Mouse (Mus musculus) neural tube, embryonic 15.5 days (tissue): Measurements from ENCODE around the gene Actbl2. TPM values are rescaled to one million over a fixed set of nuclear protein-coding genes. Genes with fewer than 3 reads are reported as not detected.

Experiments used
- ATAC-seq: fragments of 200-750 bp; cut with Nextera tagmentation; 2 replicates; pipeline ENCODE4 v1.8.0; 2017; ENCODE audit warnings: mild to moderate bottlenecking, moderate TSS enrichment, moderate library complexity; ENCODE audit not compliant: low FRiP score
- H3K27ac ChIP-seq: fragments of 300-500 bp; sonication (generic); replicated peaks from 2 replicates; pipeline ENCODE4 v1.5.1; 2015; ENCODE audit warnings: mild to moderate bottlenecking, inconsistent platforms
- H3K27me3 ChIP-seq: fragments of 300-500 bp; sonication (generic); replicated peaks from 2 replicates; pipeline ENCODE4 v1.6.1; 2015; ENCODE audit warnings: inconsistent platforms
- H3K36me3 ChIP-seq: fragments of 300-500 bp; sonication (generic); 2 replicates; pipeline ENCODE4 v1.6.1; 2015; ENCODE audit warnings: inconsistent platforms
- H3K4me1 ChIP-seq: fragments of 300-500 bp; sonication (generic); 2 replicates; pipeline ENCODE4 v1.6.1; 2015; ENCODE audit warnings: inconsistent platforms
- H3K4me2 ChIP-seq: fragments of 300-500 bp; sonication (generic); 2 replicates; pipeline ENCODE4 v1.6.1; 2015; ENCODE audit warnings: inconsistent platforms, mild to moderate bottlenecking, moderate library complexity
- H3K4me3 ChIP-seq: fragments of 300-500 bp; sonication (generic); replicated peaks from 2 replicates; pipeline ENCODE4 v1.5.1; 2015; ENCODE audit warnings: mild to moderate bottlenecking, inconsistent platforms
- H3K9ac ChIP-seq: fragments of 300-500 bp; sonication (generic); replicated peaks from 2 replicates; pipeline ENCODE4 v1.6.1; 2015; ENCODE audit warnings: mild to moderate bottlenecking, inconsistent platforms
- H3K9me3 ChIP-seq: fragments of 300-500 bp; sonication (generic); replicated peaks from 2 replicates; pipeline ENCODE4 v1.6.1; 2016; ENCODE audit warnings: inconsistent platforms
- WGBS: fragments of 180-500 bp; shearing (Covaris S2); methylation state at CpG from one replicate; pipeline ENCODE4 v1.1.7; 2015; ENCODE audit warnings: mixed read lengths; 5-methylcytosine and 5-hydroxymethylcytosine counted together
- polyA plus RNA-seq: library from polyadenylated mRNA; unstranded; fragments of >200 nt; fragmentation: Nextera tagmentation; extraction: Ambion mirVana; gene quantifications from 2 replicates; pipeline ENCODE4 v1.2.1, GENCODE M21; 2015

The Actbl2 gene
- polyA plus RNA-seq, 1 experiment from 2014 or later, result not detected

DNA sequence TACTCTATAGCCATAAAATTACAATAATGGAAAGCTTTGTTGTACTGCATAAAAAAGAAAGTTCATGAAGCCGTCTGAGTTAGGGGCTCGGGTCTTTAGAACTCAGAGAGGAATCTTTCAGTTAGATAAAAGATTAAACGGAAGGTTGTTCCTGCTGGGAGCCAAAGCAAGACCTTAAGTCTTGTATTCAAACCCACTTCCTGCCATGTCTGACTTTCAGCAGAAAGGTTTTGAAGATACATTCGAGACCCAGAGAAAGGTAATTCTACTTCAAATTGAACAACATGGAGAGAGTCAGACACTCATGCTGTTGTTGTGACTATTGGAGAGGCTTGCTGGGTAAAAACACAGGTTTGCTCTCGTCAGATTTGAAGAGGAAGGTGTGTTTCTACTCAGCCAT is 3.0 kb upstream of the Actbl2 start:
- Histone ChIP-seq H3K27me3 (no peaks in the 10 kb centered on the region), H3K4me2 (no peak overlapping the region), H3K4me3 (no peak overlapping the region), H3K36me3 (no peaks in the 10 kb centered on the region), H3K9ac (no peak overlapping the region), H3K4me1 (no peaks in the 10 kb centered on the region), H3K27ac (no peak overlapping the region), H3K9me3 (no peaks in the 10 kb centered on the region)
- 55% methylated on average over 5 of the region's 5 CpGs for WGBS
- ATAC-seq, result no peak

DNA sequence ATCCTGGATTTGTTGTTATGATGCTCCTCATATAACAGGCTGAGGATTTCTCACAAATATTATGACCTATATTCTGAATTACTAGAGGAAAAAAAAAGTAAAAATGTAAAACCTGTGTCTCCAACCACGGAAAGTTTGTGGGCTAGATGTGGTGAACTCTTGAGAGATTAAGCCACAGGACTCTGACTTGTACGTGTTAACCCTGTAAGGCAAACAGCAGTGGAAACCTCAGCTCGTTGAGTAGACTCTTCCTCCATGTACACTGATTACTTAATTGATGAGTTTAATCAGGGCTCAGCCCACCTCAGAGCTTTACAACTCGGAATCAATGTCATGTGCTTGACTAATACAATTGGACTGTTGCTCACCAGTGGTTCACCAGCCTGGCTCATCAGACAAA is 3.2 kb downstream of the Actbl2 start:
- no peak for ATAC-seq
- no peaks in the 10 kb centered on the region for H3K9me3 ChIP-seq
- H3K36me3 ChIP-seq, result no peaks in the 10 kb centered on the region
- H3K4me3 ChIP-seq, result no peak overlapping the region
- H3K4me2 ChIP-seq, result no peak overlapping the region
- H3K27me3 ChIP-seq, result no peaks in the 10 kb centered on the region
- H3K4me1 ChIP-seq, result no peaks in the 10 kb centered on the region
- no peak overlapping the region for H3K27ac ChIP-seq
- 76% methylated on average over 4 of the region's 4 CpGs for WGBS
- no peak overlapping the region for H3K9ac ChIP-seq

DNA sequence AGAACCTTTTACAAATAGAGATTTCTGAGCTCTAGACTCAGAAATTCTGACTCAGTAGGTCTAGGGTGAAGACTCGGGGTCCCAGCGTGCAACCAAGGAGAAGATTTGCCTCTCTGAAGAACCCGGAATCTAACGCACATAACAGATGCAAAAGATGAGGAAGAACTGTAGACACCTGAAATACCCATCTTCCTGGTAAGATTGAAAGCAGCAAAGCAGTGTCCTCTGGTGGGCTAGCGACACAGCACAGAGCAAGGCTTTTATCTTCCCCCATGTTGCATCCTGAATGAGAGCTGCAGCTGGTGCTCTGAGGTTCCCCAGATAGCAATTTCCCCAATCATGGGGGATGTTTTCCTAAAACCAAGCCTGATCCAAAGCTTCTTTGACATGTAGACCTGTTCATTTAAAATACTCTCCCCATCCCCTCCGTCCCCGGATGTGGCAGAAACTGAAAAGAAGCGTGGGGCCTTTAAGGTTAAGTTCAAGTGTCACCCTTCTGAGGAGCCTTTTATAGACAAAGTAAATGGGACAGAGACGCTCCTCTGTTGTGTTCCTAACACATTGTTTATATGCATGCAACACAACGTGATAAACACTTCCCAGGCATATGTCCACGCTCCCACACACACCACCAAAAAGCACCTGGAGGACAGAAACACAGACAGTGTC is 3.7 kb downstream of the Actbl2 start:
- WGBS, result 80% methylated on average over 11 of the region's 11 CpGs
- Histone ChIP-seq H3K9me3 (no peaks in the 10 kb centered on the region), H3K9ac (no peak overlapping the region), H3K27me3 (no peaks in the 10 kb centered on the region), H3K27ac (no peak overlapping the region), H3K36me3 (no peaks in the 10 kb centered on the region), H3K4me3 (no peak overlapping the region), H3K4me1 (no peaks in the 10 kb centered on the region), H3K4me2 (no peak overlapping the region)
- no peak for ATAC-seq

DNA sequence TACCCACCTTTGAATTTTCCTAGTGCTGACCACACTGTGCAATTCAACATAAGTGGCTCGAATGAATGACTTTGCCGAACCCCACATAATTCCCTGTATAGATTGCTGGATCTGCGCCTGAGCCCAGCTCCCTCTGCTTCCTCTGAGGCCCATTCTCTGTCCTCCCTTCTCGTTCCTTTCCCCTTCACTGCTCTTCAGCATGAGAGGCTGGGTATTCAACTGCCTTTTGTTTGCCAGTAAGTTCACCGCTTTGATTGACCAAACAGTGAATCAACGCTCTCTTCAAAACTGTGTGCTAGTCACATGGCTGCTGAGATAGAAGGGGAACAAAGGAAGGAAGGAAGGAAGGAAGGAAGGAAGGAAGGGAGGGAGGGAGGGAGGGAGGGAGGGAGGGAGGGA is 4.3 kb downstream of the Actbl2 start:
- Histone ChIP-seq H3K27ac (no peak overlapping the region), H3K27me3 (no peaks in the 10 kb centered on the region), H3K4me3 (no peak overlapping the region), H3K4me2 (no peak overlapping the region), H3K36me3 (no peaks in the 10 kb centered on the region), H3K9ac (no peak overlapping the region), H3K4me1 (no peaks in the 10 kb centered on the region), H3K9me3 (no peaks in the 10 kb centered on the region)
- ATAC-seq, result no peak
- 40% methylated on average over 6 of the region's 6 CpGs for WGBS

DNA sequence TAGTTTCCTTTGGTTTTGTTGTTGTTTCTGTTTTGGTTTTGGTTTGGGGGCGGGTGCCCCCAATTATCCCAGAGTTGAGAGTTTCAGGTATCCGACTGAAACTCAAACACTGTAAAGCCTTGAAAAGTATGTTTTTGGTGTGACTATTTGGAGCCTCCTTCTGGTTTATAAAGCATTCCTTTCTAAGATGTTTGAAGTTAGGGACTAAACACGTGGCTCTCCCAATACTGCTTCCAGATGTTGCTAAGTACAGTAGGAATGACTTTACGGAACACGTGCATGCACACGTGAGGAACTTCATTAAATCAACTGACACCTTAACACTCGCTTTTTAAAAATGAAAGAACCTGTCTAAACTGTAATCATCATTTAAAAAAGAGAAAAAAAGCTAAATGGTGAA is 4.9 kb downstream of the Actbl2 start:
- Histone ChIP-seq H3K27me3 (no peaks in the 10 kb centered on the region), H3K4me3 (no peak overlapping the region)
- ATAC-seq, result no peak

DNA sequence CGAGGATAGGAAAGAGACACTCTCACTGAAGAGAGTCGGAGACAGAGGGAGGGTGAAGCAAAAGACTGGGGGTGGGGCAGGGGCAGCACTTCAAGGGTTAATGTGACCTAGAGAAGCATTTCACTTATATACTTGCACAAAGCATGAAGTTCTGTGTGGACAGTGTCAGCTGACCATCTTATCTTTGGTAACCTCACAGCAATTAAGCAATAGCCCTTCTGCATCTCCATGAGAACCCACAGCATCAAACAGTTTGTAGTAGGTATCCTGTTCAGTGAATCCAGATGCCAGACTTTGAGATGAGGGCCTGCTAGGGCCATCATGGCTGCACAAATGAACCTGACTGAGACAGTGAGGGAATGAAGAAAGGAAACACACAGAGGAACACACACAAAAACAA is 8.4 kb downstream of the Actbl2 start:
- Histone ChIP-seq H3K27me3 (no peaks in the 10 kb centered on the region), H3K9ac (no peak overlapping the region), H3K4me2 (no peak overlapping the region), H3K9me3 (no peaks in the 10 kb centered on the region), H3K27ac (no peak overlapping the region), H3K4me1 (no peaks in the 10 kb centered on the region), H3K36me3 (no peaks in the 10 kb centered on the region), H3K4me3 (no peak overlapping the region)
- WGBS, result 84% methylated on average over 2 of the region's 2 CpGs
- no peak for ATAC-seq

More for the DNA sequence above, 4.9 kb downstream of the Actbl2 start:
- H3K9ac ChIP-seq, result no peak overlapping the region
- H3K4me1 ChIP-seq, result no peaks in the 10 kb centered on the region
- H3K4me2 ChIP-seq, result no peak overlapping the region
- WGBS, result 78% methylated on average over 7 of the region's 7 CpGs
- H3K27ac ChIP-seq, result no peak overlapping the region
- H3K36me3 ChIP-seq, result no peaks in the 10 kb centered on the region
- H3K9me3 ChIP-seq, result no peaks in the 10 kb centered on the region

DNA sequence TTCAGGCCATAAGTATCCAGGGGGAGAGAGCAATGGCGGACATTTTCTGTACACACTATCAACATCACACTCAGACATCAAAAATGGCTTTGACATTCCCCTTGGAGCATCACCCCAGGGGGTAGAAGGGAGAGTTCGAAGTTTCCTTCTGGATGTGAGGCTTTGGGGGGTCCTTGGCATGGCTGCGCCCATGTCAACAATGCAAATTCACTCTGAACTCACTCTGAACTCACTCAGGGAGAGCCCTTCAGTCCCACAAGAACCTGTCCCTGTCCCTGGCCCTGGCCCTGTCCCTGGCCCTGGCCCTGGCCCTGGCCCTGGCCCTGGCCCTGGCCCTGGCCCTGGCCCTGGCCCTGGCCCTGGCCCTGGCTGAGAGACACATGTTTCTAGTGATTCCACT is 8.9 kb downstream of the Actbl2 start:
- ATAC-seq, result no peak
- WGBS, result 75% methylated on average over 3 of the region's 3 CpGs
- no peak overlapping the region for H3K27ac ChIP-seq

DNA sequence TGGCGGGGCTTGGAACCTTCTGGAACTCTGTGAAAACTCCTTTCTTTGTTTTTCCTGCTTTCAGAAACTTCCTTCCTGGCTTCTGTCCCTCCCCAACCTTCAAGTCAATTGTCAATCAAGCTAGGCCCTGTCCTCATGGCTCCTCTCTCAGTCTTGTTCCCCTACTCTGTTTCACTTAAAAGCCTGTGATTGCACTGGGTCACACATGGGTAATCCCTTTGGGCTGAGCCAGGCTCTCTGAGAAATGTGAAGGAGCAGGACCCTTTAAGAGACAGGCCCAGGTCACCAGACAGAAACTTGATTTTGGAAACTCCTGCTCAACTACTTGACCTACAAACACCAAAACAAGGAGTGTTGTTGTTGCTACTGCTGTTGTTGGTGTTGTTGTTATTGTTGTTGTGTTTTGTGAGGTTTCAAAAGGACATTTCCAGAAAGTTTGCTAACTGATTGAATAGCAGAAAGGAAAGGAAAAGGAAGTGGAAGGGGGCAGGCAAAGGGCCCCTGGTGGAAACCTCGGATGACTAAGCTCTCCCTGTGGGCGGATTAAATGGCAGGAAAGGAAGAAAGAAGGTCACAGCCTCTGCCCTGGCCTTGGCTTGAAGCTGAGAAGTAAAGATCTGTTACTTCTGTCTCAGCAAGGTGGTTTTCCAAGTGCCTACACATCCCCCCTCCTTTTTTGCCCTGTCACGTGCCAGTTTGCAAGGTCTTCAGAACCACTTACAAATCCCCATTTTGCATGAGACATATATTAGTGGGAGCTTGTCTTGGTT is 10.6 kb downstream of the Actbl2 start:
- H3K9ac ChIP-seq, result no peak overlapping the region
- H3K27ac ChIP-seq, result no peak overlapping the region
- H3K4me2 ChIP-seq, result no peak overlapping the region
- no peak overlapping the region for H3K4me3 ChIP-seq
- H3K4me1 ChIP-seq, result no peaks in the 10 kb centered on the region
- H3K27me3 ChIP-seq, result no peaks in the 10 kb centered on the region
- 78% methylated on average over 4 of the region's 4 CpGs for WGBS
- no peaks in the 10 kb centered on the region for H3K9me3 ChIP-seq
- no peak for ATAC-seq
- H3K36me3 ChIP-seq, result no peaks in the 10 kb centered on the region

More for the DNA sequence above, 8.9 kb downstream of the Actbl2 start:
- Histone ChIP-seq H3K9me3 (no peaks in the 10 kb centered on the region), H3K4me2 (no peak overlapping the region), H3K36me3 (no peaks in the 10 kb centered on the region), H3K9ac (no peak overlapping the region), H3K4me1 (no peaks in the 10 kb centered on the region), H3K4me3 (no peak overlapping the region), H3K27me3 (no peaks in the 10 kb centered on the region)

DNA sequence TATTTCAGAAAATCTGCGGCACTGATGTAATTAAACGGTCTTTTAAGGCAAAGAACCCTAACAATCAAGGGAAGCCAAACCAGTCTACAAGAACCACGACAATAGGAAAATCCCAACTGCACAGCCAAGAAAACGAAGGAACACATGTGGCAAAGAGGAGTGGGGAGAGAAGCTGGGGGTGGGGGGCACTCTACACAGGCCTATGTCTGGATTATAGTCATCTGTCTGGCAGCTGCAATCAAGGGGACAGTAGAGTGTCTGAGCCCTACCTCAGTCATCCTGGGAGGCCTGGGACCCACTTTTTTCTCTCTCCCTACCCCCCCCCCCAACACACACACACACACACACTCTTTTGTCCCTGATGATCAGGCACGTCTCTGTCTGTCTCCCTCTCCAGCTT is 12.0 kb downstream of the Actbl2 start:
- H3K27me3 ChIP-seq, result no peaks in the 10 kb centered on the region
- H3K4me3 ChIP-seq, result no peak overlapping the region
- no peaks in the 10 kb centered on the region for H3K9me3 ChIP-seq
- 74% methylated on average over 5 of the region's 5 CpGs for WGBS
- H3K27ac ChIP-seq, result no peak overlapping the region
- H3K9ac ChIP-seq, result no peak overlapping the region
- no peaks in the 10 kb centered on the region for H3K36me3 ChIP-seq
- no peak overlapping the region for H3K4me2 ChIP-seq
- H3K4me1 ChIP-seq, result no peaks in the 10 kb centered on the region
- ATAC-seq, result no peak

DNA sequence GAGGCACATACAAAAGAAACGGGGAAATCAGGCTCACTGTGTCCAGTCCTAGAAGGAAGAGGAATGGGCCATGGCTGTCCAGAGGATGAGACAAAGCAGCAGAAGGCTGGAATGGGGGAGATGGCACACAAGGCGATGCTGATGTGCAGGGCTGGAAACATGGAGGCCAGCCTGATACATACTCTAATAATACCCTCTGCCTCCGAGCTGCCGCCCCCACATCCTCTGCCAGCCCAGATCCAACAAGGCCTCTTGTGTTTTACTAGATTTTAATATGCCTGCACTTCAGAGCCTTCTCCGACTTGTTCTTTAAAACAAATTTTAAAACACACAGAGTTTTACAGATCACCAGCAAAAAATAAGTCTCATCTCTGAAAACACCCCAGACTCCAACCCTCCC is 14.2 kb downstream of the Actbl2 start:
- WGBS, result 92% methylated on average over 5 of the region's 5 CpGs
- Histone ChIP-seq H3K4me3 (no peak overlapping the region), H3K9ac (no peak overlapping the region), H3K4me2 (no peak overlapping the region), H3K36me3 (no peaks in the 10 kb centered on the region), H3K9me3 (no peaks in the 10 kb centered on the region), H3K27ac (no peak overlapping the region), H3K4me1 (no peaks in the 10 kb centered on the region), H3K27me3 (no peaks in the 10 kb centered on the region)
- no peak for ATAC-seq

DNA sequence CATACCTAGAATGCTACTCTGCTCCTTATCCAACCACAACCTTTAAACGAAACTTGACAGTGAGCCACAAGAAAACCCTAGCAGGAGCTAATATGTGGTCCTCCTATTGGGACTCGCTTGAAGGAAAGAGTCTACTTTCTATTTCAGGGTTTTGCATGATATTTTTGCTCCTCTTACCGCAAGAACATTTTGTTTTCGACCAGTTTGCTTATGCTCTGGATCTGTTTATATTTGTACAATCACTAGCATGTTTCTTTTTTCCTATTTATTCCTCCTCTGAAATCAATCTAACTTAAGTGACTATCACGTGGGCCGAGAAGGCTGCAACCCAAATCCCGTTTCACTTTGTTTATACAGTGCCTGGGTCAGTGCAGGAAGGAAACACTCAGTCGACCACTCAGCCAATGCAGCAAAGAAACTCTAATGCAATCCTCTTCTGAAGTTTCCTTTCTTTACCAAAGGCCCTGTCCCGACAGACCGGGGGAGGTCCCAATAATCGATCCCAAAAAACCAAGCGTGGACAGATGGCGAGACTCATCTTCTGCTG is 15.0 kb downstream of the Actbl2 start:
- Histone ChIP-seq H3K27me3 (no peaks in the 10 kb centered on the region), H3K27ac (no peak overlapping the region), H3K4me1 (no peaks in the 10 kb centered on the region), H3K4me2 (no peak overlapping the region), H3K9ac (no peak overlapping the region), H3K4me3 (no peak overlapping the region), H3K9me3 (no peaks in the 10 kb centered on the region), H3K36me3 (no peaks in the 10 kb centered on the region)
- 89% methylated on average over 13 of the region's 13 CpGs for WGBS
- ATAC-seq, result no peak

DNA sequence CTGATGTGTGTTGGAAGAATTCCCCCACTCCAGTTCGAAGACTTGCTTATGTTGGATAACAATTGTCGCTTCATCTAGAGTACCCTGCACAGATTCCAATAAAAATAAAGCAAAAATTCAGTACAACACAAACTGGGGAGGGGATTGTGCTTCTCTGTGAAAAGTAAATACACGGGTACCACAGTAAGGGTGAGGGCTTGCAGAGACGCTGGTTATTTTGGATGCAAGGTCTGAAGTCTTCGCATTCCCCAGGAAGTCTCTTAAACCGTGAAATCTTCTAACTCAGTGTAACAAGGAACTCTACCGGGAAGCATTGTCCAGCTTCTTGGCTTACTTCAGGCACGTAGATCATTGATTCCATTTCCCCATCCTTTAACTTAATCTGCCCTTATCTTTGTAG is 17.1 kb downstream of the Actbl2 start:
- no peaks in the 10 kb centered on the region for H3K9me3 ChIP-seq
- H3K4me1 ChIP-seq, result no peaks in the 10 kb centered on the region
- H3K27me3 ChIP-seq, result no peaks in the 10 kb centered on the region
- H3K4me2 ChIP-seq, result no peak overlapping the region
- no peaks in the 10 kb centered on the region for H3K36me3 ChIP-seq
- no peak for ATAC-seq
- no peak overlapping the region for H3K4me3 ChIP-seq
- H3K27ac ChIP-seq, result no peak overlapping the region
- 61% methylated on average over 8 of the region's 8 CpGs for WGBS
- H3K9ac ChIP-seq, result no peak overlapping the region
